Mouse (Mus musculus): ENCODE measurements at regions not wholly inside any gene's neighbourhood (a gene's known extent, or its start where the extent isn't known, plus 50 kb on each side); places are given as distances from the start of the nearest gene placed in this dataset. TPM values are rescaled to one million over a fixed set of nuclear protein-coding genes. Genes with fewer than 3 reads are reported as not detected.

DNA sequence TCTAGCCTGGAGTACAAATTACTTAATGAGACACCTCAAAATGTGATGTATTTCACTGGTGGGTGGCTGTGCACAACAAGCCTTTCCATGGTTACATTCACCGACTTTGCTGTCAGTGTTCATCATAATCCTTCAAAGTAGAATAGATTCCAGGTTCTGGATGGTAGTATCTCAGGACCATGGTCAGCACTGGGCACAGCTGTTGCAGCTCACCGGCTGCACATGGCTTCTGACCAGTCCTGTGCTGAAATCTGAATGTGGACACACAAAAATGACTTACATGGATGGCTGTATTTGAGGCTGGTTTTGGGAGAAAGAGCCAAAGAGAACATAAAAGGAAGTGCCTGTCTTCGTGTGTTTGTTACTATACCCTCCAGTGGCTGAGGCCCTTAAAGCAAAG, 57.5 kb upstream of the Sntg2 start:
- no peaks in the 10 kb centered on the region for H3K9me3 ChIP-seq (ENCODE audit: control insufficient read depth, low read length)
- no peaks in the 10 kb centered on the region for H3K36me3 ChIP-seq (ENCODE audit: control insufficient read depth, insufficient read depth, low read length)
- no peak overlapping the region for H3K27ac ChIP-seq (replicated peaks in 1 of 2; ENCODE audit: control insufficient read depth in 1 of 2, insufficient read depth in 1 of 2, low read depth in 2 of 2, low read length in 2 of 2)
- H3K4me2 ChIP-seq (ENCODE audit: low read length) = no peak overlapping the region
- ATAC-seq (ENCODE audit: insufficient number of reproducible peaks, insufficient read depth, low FRiP score, low read depth) = no peak
- no peaks in the 10 kb centered on the region for H3K27me3 ChIP-seq (ENCODE audit: control insufficient read depth, insufficient read depth, low read length)
- no peak overlapping the region for H3K4me3 ChIP-seq (ENCODE audit: control insufficient read depth in 1 of 2, insufficient read depth in 1 of 2, low read depth in 1 of 2, low read length in 2 of 2)
- 53% methylated on average over 3 of the region's 3 CpGs for WGBS
- H3K9ac ChIP-seq (ENCODE audit: low read length) = no peak overlapping the region
- no peaks in the 10 kb centered on the region for H3K4me1 ChIP-seq (ENCODE audit: control insufficient read depth in 2 of 2, insufficient read depth in 2 of 2, low read length in 2 of 2)

DNA sequence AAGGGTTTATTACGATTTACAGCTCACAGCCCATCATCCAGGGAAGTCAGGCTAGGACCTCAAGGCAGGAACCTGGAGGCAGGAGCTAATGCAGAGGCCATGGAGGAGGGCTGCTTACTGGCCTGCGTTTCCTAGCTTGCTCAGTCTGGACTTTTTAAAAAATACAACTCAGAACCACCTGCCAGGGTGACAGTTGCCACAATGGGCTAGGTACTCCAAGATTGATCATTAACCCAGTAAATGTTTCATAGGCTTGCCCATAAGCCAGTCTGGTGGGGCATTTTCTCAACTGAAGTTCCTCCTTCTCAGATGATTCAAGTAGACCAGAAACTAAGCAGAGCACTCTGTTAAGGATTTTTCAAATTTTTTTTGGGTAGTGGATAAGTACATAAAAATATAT, 52.1 kb upstream of the Sntg2 start:
- WGBS = 66% methylated on average over 2 of the region's 2 CpGs
- no peak for ATAC-seq (ENCODE audit: insufficient number of reproducible peaks, insufficient read depth, low FRiP score, low read depth)
- no peaks in the 10 kb centered on the region for H3K9me3 ChIP-seq (ENCODE audit: control insufficient read depth, low read length)
- H3K27ac ChIP-seq (replicated peaks in 1 of 2; ENCODE audit: control insufficient read depth in 1 of 2, insufficient read depth in 1 of 2, low read depth in 2 of 2, low read length in 2 of 2) = no peak overlapping the region
- no peaks in the 10 kb centered on the region for H3K4me1 ChIP-seq (ENCODE audit: control insufficient read depth in 2 of 2, insufficient read depth in 2 of 2, low read length in 2 of 2)
- no peak overlapping the region for H3K4me2 ChIP-seq (ENCODE audit: low read length)
- no peaks in the 10 kb centered on the region for H3K36me3 ChIP-seq (ENCODE audit: control insufficient read depth, insufficient read depth, low read length)
- no peak overlapping the region for H3K4me3 ChIP-seq (ENCODE audit: control insufficient read depth in 1 of 2, insufficient read depth in 1 of 2, low read depth in 1 of 2, low read length in 2 of 2)
- no peaks in the 10 kb centered on the region for H3K27me3 ChIP-seq (ENCODE audit: control insufficient read depth, insufficient read depth, low read length)
- H3K9ac ChIP-seq (ENCODE audit: low read length) = no peak overlapping the region

Small RNAs in the stretch of these regions (microRNA-seq; reads per million reads assigned to microRNA genes)
- not detected for gene Gm25865
